Mouse (Mus musculus) gonadal fat pad, adult 2 months (tissue): ENCODE measurements around the gene Cep350. TPM values are rescaled to one million over a fixed set of nuclear protein-coding genes. Genes with fewer than 3 reads are reported as not detected.
A peak's percentile ranks its signal among the peaks of the same experiment; 100 is the strongest.
"Not testable (repeated sequence)": the region's sequence is repeated elsewhere in the genome, so short reads cannot be mapped to it uniquely, and the experiment has no call there.

Experiments
- DNase-seq: peaks from one replicate; pipeline ENCODE4 v3.0.0-alpha.2; 2012; ENCODE audit warnings: low read depth
- polyA plus RNA-seq: library from polyadenylated mRNA; depleted of rRNA; stranded (reverse); fragments of >200 nt; gene quantifications from 2 replicates; pipeline ENCODE4 v1.2.3, GENCODE M21; 2012

Cep350 gene
- polyA plus RNA-seq, 1 experiment = 5.8 TPM

DNA sequence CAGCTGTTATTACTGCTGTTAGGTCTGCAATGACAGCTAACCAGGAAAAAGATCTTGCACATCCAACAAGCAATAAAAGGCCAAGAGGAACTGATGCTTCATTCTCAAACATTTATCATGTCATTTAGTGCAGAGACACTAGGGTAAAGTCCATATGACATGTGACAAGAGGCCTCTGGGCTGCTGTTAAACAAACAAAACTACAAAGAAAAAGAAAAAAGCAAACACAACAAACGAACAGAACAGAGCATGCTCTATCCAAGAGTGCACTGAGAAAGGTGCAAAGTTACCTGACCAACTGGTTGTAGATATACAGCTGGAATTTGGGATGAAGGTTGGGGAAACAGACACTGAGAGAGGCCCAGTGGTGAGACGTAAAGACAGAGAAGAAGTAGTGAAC is 86.2 kb downstream of the Cep350 start:
- DNase-seq = no peak

DNA sequence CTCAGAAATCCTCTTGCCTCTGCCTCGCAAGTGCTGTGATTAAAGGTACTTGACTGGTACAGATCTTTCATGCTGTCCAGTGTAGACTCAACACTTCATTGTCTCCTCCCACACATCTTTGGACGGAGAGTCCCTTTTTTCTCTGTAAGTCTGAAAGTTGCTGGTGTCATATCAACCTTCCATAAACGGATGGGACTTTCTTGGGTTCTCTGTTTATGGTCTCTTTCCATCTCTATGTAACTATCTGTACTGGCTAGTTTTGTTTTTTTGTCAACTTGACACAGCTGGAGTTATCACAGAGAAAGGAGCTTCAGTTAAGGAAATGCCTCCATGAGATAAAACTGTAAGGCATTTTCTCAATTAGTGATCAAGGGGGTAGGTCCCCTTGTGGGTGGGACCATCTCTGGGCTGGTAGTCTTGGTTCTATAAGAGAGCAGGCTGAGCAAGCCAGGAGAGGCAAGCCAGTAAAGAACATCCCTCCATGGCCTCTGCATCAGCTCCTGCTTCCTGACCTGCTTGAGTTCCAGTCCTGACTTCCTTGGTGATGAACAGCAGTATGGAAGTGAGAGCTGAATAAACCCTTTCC is 90.3 kb downstream of the Cep350 start:
- DNase-seq = not testable (repeated sequence)

DNA sequence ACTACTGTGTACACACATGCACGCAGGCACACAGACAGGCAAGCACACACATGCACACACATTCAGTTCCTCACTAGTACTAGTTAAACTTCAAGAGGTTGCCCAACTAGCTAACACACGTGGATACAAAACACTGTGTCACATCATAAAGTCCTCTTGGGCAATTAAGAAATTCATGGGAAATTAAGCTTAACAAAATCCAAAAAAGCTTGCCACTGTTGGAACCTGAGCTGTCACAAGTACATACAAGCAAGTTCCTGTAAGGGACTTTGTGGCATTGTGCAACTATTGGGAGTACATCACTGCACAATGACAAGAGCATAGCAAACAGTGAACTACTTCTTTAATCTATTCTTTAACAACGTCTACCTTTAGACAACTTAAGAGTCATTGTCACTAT is 93.5 kb downstream of the Cep350 start:
- DNase-seq = peak; percentile 54

DNA sequence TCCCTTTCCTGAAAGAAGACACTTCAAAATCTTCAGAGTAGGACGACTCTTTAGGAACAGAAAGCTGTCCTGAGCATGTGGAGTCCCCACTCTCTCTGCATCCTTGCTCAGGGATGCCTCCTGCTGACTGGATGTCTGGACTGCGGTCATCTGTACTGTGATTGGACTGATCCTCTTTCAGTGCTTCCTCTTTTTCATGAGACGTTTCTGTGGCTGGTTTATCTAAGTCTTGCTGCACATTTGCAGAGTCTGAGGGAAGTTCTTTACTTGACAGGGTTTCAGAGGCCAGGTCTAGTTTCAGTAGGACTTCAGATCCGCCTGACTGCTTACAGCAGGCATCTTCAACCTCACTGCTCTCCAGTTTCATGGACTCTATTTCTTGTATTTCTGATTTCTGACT is 110.1 kb downstream of the Cep350 start:
- DNase-seq = no peak

DNA sequence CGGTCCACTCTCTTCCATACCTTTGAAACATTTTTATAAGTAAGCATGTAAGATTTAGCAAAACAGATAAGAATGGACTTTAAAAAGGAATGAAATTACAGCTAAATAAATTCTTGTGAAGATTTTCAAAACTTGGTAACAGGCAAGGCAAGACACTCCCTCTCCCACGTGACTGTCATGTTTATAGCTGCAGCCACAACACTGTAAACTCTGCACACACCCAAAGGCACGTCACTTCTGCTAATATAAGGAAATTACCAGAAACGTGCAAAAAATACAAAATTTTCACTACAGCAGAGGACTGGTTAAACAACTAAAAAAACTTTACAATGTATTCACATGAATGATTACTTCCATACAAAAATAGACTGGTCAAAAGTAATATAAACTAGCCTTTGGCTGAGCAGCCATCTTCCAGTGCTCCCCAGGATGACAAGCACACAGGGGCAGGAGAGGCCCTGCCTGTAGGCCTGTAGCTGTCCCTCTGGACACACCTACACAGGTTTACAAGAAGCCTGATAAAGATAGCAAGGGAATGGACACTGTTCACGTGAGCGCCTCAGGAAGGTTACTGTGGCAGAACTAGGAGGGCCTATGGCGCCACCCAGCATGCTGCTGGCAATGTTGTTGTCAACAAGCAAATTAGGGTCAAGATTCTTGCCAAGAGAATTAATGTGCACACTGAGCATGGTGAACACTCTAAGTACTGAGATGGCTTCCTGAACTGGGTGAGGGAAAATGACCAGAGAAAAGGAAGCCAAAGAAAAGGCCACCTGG is 117.9 kb downstream of the Cep350 start:
- DNase-seq = no peak

DNA sequence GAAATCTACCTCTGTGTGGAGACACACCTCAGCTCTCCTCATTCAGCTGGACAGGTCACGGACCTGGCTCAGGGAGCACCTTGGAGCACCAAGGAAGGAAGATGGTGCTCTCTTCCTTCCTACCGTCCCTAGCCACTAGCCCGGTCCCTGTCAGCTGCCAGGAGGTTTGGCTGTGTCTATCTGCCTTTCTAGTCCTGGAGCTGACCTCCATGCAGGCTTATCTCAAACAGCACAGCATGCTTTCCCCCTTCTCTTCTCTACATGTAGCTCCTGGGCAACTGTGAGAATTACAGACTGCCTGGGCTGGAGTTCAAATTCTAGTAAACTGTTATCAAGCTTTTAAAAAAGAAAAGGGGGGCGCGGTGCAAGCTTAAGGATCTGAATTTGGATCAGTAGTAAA is 120.0 kb downstream of the Cep350 start:
- no peak for DNase-seq

DNA sequence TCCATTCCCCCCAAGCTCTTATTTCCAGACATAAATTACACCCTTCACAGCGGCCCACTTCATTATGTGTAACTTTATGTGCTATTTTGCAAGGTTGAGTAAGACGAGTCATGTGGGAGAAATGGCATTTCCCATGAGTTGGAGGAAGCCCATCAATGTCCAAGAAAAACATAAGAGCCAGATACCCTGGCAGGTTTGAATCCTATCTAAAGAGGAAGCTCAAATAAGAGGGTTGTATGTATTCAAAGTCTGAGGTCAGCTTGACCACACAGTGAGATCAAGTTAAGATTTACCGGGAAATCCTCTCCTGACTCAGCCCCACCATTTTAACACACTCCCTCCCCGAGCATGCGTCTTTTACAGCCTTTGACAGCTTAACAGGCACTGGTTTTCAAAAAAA is 128.8 kb downstream of the Cep350 start:
- peak; percentile 83 for DNase-seq

DNA sequence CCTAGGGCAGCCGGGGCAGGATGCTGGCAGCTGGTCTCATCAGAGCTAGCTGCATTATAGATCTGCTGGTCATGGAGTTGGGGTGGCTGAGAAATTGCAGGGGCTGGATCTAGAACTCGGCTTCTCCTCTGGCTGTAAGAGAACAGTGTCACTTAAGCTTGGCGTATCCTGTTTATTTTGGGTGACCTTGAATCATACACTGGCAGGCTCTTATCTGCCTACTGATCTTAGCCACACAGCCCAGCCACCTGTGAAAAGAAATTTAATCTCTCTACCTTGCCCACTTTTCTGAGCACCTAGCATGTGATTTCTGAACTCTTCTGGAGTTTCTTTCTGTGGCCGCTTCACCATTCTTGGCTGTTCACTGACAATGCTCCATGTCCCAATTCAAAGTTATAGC is 129.5 kb downstream of the Cep350 start:
- DNase-seq = no peak

DNA sequence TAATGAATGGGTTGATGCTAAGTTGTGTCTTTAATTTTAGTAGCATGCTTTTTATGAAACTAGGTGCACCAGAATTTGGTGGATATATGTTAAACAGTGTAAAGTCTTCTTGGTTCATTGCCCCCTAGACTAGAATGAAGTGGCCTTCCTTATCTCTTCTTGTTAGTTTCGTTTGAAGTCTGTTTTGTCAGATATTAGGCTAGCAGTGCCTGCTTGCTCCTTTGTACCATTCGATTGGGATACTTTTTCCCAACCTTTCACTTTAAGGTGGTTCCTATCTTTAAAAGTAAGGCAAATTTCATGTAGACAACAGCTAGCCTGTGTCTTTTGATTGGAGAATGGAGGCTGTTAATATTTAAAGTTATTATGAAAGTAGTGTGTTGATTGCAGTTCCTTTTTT is 137.4 kb downstream of the Cep350 start:
- DNase-seq = no peak

DNA sequence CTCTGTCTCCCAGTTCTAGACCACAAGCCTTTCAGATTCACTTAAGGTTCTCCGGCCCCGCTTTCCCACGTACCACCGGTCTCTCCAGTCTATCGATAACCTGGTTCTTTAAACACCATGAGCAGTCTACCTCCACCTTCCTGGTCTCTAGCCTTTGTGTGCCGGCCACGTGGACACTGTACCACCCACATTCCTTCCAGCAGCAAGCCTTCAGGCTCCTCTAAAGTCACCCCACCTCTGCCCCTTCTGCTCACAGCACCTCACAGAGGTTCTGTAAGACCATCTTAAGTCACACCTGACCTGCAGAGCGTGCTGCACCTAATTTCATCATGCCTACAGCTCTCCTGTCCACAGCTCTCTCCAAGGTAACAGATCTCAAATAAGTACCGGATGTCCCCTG is 139.4 kb downstream of the Cep350 start:
- no peak for DNase-seq

DNA sequence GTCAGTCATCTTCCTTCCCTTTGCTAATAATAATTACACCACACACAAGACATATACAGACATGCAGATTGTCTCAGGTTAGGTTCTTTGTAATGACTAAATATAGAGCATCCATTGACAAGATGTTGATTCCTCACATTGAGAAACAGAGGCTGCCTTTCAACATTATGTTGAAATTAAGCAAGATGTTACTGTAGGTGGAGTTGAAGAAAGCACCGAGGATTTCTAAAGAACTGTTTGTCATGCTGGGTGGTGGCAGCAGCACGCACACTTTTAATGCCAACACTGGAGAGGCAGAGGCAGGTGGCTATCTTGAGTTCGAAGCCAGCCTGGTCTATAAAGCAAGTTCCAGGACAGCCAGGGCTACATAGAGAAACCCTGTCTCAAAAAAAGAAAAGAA is 141.1 kb downstream of the Cep350 start:
- peak; percentile 76 for DNase-seq

DNA sequence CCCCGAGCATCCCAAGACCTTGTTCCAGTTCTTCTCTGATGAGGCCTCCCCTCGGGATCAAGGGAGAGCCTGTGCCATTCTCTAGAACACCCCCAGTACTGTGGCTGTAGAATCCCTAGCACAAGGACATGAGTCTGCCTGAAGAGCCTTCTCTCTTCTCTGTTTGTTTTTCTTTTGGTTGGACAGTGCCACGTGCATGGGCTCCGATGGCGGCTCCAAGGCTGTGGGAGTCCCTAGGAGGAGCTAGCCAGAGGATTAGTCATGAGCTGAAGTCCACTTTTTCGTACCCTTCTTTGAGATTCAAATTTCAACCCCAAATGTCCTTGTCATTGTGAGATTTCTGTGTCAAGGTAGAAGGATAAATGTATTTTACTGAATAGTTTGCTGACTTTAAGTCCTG is 142.2 kb downstream of the Cep350 start:
- DNase-seq = no peak

DNA sequence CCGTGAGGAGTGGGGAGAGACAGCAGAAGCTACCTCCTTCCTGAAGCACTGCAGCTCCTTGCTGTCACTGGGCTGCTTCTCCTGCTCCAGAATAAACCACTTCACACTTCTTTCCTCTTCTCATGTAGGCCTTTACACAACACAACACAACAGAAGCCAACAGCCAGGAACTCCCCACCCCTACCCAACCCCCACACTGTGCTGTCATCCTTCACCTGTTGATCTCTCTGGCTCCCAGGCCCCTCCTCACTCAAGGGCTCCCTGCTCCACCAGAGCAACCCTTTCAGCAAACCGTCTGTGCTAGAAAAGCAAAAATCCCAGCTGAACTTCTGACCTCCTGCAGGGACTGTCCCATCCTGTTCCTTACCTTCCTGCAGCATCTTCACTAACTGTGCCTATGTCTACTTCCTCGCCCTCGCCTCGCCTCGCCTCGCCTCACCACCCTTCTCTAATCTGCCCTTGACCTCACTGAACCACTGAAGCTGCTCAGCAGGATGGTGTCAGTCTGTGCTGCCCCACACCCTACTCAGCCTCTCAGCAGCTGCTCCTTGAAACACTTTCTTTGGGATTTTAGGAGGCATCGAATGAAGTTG is 145.3 kb downstream of the Cep350 start:
- DNase-seq = no peak

DNA sequence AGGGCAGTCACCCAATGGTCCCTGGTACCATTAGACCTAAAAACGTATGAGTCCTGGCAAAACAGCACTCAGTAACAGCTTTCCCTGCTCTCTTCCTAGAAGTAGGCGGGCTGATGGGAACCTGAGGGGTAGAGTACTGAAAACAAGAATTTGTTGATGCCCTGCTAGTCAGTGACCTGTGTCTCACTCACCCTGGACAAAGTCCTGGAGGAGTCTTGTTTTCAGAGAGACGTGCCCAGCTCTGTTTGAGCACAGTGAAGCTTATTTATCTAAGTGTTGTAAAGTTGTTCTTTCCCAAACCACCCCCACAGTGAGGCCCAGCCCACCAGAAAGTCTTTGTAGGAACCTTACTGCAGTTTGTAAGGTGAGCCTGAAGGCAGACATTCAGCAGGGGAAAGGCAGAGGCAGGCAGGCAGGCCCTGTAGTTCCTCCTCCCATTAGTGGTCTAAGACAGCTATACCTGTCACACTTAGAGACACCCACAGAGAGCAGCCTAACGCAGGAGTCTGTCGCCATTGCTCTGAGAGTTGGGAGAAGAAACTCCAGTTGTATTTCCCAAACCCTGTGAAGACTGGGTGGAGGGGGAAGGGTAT is 146.2 kb downstream of the Cep350 start:
- DNase-seq = no peak

DNA sequence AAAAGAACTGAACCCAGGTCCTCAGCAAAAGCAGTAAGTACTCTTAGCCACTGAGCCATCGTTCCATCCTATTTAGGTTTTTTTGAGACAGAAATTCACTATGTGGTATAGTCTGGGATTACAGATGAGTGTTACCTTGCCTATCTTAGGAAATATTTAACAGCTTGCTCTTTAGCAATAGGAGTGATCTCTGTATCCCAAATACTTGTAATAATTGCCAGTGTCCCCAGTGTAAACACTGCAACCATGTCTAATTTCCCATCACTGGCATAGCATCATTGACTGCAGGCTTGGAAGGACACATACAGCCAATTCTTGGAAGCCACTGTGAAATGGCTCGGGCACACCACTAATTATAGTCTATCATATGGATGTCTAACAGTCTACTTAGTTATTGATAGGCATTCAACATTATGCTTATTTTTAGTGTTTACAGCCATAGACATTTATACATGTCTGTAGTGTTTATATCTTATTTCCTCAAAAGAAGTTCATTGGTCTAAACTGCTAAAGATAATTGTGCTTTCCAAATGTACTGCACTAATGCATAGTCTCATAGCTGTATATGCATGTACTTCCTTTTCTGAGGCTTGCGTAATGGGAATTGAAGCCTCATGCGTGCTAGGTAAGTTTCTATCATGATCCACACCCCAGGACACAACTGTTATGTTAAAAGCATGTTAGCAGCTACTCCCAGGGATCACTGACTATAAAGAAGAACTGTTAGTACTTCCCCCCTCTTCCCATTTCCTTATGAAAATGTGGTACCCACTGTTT is 146.9 kb downstream of the Cep350 start:
- DNase-seq = no peak

DNA sequence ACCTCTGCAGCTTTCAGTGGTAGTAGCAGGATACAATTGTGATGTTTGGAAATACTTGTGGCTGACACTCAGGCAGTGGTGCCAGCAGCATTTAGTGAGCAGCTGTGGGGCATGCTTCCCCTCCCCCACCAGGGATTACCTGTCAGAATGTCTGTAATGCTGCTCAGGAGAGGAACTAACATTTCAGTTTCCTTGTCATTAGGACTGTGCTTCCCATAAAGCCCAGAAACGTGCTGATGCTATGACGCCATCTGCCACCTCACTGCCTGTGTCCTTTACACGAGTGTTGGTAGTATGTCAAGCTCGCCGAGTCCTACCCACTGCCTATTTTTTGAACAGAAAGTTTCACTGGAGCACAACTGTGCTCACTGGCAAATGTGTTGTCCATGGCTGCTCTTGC is 152.4 kb downstream of the Cep350 start:
- DNase-seq = no peak

DNA sequence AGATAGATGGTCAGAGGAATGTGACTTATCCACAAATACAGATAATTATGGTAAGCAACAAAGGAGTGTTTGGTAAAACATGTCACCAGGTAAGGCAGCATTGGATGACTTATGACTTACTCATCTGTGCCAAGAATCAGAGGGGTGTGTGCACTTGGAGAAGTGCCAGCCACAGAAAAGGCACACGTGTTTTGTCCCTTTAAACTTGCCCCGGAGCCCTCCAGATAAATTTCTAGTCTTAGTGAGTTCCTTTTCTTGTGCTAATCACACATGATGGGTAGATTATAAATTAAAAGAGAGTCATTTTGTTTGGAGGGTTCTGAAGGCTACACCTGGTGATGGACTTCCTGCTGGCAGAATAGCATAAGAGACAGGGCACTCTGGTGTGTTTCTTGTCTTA is 156.9 kb downstream of the Cep350 start:
- no peak for DNase-seq

DNA sequence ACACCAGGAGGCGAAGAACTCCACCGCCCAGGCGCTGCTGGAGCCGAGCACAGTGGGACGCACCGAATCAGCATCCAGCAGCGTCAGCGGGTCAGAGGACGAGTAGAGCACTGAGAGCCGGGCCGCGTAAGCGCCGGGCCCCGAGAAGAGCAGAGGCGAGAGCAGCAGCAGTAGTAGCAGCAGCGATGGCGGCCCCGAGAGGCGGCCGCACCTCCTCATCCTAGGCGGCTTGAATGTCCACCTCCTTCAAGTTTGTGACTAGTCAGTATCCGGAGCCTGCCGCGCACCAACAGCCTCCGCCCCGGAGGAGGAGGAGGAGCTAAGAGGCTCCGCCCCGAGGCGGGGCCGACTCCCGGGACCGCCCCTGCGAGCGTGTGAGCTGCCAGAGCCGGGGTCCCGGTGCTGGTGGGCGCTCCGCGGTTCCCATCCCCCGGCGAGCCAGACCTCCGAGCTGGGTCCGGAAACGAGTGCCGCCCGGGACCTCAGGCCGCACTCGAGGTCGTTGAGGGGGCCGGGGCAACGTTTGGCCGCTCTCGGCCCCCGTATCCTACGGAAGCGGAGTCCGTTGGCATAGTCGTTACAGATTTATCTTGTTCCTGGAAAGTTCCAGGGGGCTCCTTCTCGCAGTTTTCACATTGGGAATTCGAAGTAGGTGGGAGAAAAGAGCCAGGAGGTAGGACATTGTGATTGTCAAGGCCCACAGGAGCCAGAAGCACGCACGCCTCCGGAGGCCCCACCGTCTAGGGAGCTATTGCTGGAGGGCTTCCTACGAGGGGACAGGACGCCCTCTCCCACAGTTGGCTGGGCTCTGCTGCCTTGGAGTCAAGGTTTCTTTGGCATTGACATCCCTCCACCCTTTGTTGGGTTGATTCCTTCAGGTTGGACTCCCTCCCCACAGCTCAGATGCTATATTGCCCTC is 160.2 kb downstream of the Cep350 start, which contains the start of gene Qsox1:
Gene Qsox1 (minus strand): TSS at position 309 of the 919 bp plus-strand sequence.
- no peak for DNase-seq

DNA sequence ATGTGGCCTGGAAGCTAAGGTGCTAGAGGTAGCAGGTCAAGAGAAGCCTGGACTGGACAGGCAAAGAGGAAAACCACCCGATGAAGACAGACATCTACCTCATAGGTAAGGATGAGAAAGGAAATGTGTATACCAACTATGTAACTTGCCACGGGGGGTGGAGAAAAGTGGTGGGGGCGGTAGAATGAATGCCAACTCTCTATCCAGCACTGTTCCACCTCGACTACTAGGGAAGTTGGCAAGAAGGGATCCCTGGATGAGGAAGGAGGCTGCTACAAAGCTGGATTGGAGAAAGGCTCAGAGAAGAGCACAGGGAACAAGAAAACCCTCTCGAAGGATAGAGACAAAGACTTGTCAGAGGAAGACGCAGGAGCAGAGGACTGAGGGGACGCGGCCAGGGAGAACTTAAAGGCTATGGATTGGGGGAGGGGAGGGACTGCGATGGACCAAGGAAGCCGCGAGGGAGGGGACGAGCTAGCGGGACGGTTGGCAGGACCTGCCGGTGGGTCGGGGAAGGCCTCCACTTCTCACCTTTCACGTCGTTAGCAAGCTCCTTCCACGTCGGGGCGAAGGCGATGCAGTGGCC is 161.0 kb downstream of the Cep350 start:
- no peak for DNase-seq

DNA sequence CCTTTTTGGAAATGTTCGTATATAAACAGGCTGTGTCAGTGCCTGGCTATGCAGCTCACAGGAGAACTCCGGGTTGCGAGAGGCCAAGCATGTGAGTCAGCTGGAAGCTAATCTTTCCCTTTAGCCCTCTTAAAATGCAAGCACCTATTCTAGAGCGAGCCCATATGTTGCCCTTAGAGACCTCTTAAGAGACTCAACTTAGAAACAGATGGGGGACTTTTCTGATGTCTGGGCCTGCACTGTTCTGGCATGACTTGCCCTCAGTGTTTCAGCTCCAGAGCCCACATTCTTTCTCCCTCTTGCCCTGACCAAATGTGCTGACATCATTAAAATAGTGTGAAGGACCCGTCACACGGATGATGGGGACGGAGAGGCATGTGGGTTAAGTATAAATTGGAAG is 162.4 kb downstream of the Cep350 start:
- no peak for DNase-seq
